Mouse (Mus musculus) neural tube, embryonic 11.5 days (tissue): ENCODE measurements around the gene Fam189a2. TPM values are rescaled to one million over a fixed set of nuclear protein-coding genes. Genes with fewer than 3 reads are reported as not detected.

Source experiments
- ATAC-seq: fragments of 200-750 bp; cut with Nextera tagmentation; 2 replicates; pipeline ENCODE4 v1.8.0; 2017; ENCODE audit warnings: moderate number of reproducible peaks, mild to moderate bottlenecking, moderate TSS enrichment, moderate library complexity; ENCODE audit not compliant: insufficient read depth, low FRiP score, low TSS enrichment
- DNase-seq: peaks from one replicate; pipeline ENCODE4 v3.0.0-alpha.2; 2015; ENCODE audit warnings: low spot score
- H3K27ac ChIP-seq: fragments of 300-500 bp; sonication (generic); 2 replicates; pipeline ENCODE4 v1.5.1; 2014; ENCODE audit warnings: low read depth, mild to moderate bottlenecking, low read length
- H3K27me3 ChIP-seq: fragments of 300-500 bp; sonication (generic); 2 replicates; pipeline ENCODE4 v1.6.1; 2014; ENCODE audit warnings: mild to moderate bottlenecking, low read length, mixed read lengths; ENCODE audit not compliant: control insufficient read depth, insufficient read depth
- H3K36me3 ChIP-seq: fragments of 300-500 bp; sonication (generic); 2 replicates; pipeline ENCODE4 v1.6.1; 2014; ENCODE audit warnings: mild to moderate bottlenecking, low read length, moderate library complexity, mixed read lengths; ENCODE audit not compliant: control insufficient read depth, insufficient read depth
- H3K4me1 ChIP-seq: fragments of 300-500 bp; sonication (generic); 2 replicates; pipeline ENCODE4 v1.6.1; 2014; ENCODE audit warnings: low read length, mixed read lengths; ENCODE audit not compliant: control insufficient read depth, insufficient read depth
- H3K4me2 ChIP-seq: fragments of 300-500 bp; sonication (generic); 2 replicates; pipeline ENCODE4 v1.6.1; 2014; ENCODE audit warnings: low read depth, mild to moderate bottlenecking, moderate library complexity
- H3K4me3 ChIP-seq: fragments of 300-500 bp; sonication (generic); 2 replicates; pipeline ENCODE4 v1.5.1; 2014; ENCODE audit warnings: low read depth, low read length
- H3K9ac ChIP-seq: fragments of 300-500 bp; sonication (generic); 2 replicates; pipeline ENCODE4 v1.6.1; 2014; ENCODE audit warnings: mild to moderate bottlenecking, low read length
- H3K9me3 ChIP-seq: fragments of 300-500 bp; sonication (generic); 2 replicates; pipeline ENCODE4 v1.6.1; 2016; ENCODE audit warnings: low read length; ENCODE audit not compliant: control insufficient read depth
- WGBS: fragments of 180-500 bp; shearing (Covaris S2); extraction: QIAGEN DNeasy Blood & Tissue Kit; methylation state at CpG from one replicate; pipeline ENCODE4 v1.1.7; 2014; 5-methylcytosine and 5-hydroxymethylcytosine counted together
- polyA plus RNA-seq: library from polyadenylated mRNA; unstranded; fragments of >200 nt; fragmentation: Nextera tagmentation; extraction: Ambion mirVana; gene quantifications from 2 replicates; pipeline ENCODE4 v1.2.1, GENCODE M21; 2014

Fam189a2 gene
- polyA plus RNA-seq, 1 experiment from 2014 or later: 1.9 TPM

GRCm38 (mm10) chr19:23924057-23924456 lies 106.8 kb downstream of the Fam189a2 start:
- DNase-seq: no peak
- H3K27ac ChIP-seq: no peak overlapping the region

More at GRCm38 (mm10) chr19:23924057-23924456, 106.8 kb downstream of the Fam189a2 start:
- H3K27me3 ChIP-seq: no peaks in the 10 kb centered on the region
- no peaks in the 10 kb centered on the region for H3K9me3 ChIP-seq
- H3K36me3 ChIP-seq: no peaks in the 10 kb centered on the region
- H3K4me3 ChIP-seq: no peak overlapping the region
- no peak overlapping the region for H3K4me2 ChIP-seq
- H3K4me1 ChIP-seq: peaks cover 9% of the 10 kb centered on the region
- no peak overlapping the region for H3K9ac ChIP-seq
- no peak for ATAC-seq
- 86% methylated on average over 6 of the region's 6 CpGs for WGBS

Other genes with a start within 250 kb of the Fam189a2 start
- 31.9 and 32.5 TPM in 2 replicates for gene Tjp2, start 194.0 kb upstream of the Fam189a2 start, polyA plus RNA-seq
- gene Fxn, start 249.6 kb upstream of the Fam189a2 start, polyA plus RNA-seq: 47.6 and 49.1 TPM in 2 replicates